Mouse (Mus musculus): ENCODE results near the gene AA467197. TPM values are rescaled to one million over a fixed set of nuclear protein-coding genes. Genes with fewer than 3 reads are reported as not detected.

Gene AA467197
- polyA plus RNA-seq, 1 experiment from 2014 or later, result 0.70 TPM

DNA sequence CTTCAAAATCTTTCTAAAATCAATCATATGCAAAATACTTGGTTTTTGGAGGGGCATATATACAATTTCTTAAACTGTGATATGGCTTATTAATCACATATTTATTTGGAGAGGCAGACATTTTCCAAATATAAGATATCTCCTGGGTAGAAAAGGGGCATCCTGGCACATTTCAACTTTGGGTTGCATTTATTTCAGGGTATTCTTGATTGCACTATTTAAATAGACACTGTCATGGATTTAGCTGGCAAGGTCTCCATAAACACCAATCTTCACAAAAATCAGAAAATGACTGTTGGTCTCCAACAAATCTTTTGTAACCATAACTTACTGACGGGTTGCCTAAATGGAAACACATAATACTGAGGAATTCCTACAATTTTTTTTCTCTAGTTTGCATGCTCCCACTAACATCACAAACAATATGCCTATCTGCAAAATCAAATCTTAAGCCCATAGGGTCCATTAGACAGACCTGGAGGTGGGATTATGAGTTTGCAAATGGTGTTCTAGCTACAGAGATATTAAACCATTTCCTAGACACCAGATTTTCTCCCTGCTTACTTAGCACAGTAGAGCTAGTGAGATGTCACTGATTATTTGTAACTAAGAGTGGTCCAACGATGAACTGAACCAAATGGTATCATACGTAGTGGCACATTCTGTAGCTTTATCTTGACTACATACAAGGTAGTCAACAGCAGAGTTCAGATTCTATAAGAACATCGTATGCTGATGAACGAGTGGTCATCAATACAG is 44.8 kb downstream of the AA467197 start:
- WGBS, result 86% methylated on average over 5 of the region's 5 CpGs
- Histone ChIP-seq H3K9me3 (peaks cover 10% of the 10 kb centered on the region), H3K4me1 (0 out of 2 replicates have a peak, but pooled peaks cover 3% of the 10 kb centered on the region), H3K27ac (no peak overlapping the region), H3K36me3 (replicated peaks) (no peaks in the 10 kb centered on the region), H3K9ac (no peak overlapping the region), H3K4me2 (no peak overlapping the region), H3K4me3 (replicated peaks) (no peak overlapping the region), H3K27me3 (no peaks in the 10 kb centered on the region)
- ATAC-seq (ENCODE audit: low FRiP score), result 0 out of 2 replicates have a peak, but pooled peaks have one; percentile 23

DNA sequence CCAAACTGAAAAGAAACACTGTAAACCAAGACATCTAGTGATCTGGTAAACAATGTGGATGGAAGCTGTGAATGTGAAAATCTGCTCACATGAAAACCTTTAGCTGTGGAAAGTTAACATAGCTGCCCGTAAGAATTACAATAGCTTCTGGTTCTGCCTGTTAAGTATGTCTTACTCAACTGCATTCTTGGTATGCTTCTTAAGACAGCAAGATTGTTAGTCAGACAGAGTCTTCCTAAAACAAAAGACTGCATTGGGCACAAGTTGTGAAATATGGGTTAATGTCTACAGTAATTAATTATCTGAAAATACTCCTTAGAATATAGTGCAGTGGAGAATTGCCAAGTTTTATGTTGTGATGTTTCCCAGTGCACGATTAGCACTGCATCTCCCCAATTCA is 45.7 kb downstream of the AA467197 start:
- peaks cover 10% of the 10 kb centered on the region for H3K9me3 ChIP-seq
- no peak for ATAC-seq (ENCODE audit: low FRiP score)
- whole genome bisulfite sequencing, result 82% methylated on average over 2 of the region's 2 CpGs

DNA sequence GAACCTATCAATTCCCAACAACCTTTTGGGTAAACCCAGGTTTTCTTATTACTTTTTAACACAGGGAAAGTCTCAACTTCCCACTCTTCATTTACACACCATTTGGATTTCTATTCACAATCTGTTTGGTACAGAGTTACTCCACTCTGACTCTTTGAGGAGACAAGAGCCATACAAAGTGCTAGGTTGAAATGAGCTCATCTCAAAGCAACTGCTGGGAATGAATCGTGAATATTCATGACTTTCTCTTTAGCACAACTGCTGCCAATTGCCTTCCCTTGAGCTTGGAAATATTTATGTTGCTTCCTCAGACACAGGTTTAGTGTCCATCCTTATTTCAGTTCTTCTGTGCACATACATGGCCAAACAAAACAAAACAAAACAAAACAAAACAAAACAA is 46.9 kb downstream of the AA467197 start:
- Histone ChIP-seq H3K9ac (no peak overlapping the region), H3K9me3 (peaks cover 10% of the 10 kb centered on the region), H3K36me3 (replicated peaks) (no peaks in the 10 kb centered on the region), H3K27me3 (no peaks in the 10 kb centered on the region), H3K27ac (no peak overlapping the region), H3K4me2 (no peak overlapping the region), H3K4me1 (0 out of 2 replicates have a peak, but pooled peaks cover 3% of the 10 kb centered on the region), H3K4me3 (replicated peaks) (no peak overlapping the region)
- ATAC-seq (ENCODE audit: low FRiP score), result no peak
- WGBS, result 80% methylated on average over 1 of the region's 1 CpGs

More for the DNA sequence above, 45.7 kb downstream of the AA467197 start:
- Histone ChIP-seq H3K4me3 (replicated peaks) (no peak overlapping the region), H3K9ac (no peak overlapping the region), H3K36me3 (replicated peaks) (no peaks in the 10 kb centered on the region), H3K27me3 (no peaks in the 10 kb centered on the region), H3K4me2 (no peak overlapping the region), H3K27ac (no peak overlapping the region), H3K4me1 (0 out of 2 replicates have a peak, but pooled peaks cover 3% of the 10 kb centered on the region)

DNA sequence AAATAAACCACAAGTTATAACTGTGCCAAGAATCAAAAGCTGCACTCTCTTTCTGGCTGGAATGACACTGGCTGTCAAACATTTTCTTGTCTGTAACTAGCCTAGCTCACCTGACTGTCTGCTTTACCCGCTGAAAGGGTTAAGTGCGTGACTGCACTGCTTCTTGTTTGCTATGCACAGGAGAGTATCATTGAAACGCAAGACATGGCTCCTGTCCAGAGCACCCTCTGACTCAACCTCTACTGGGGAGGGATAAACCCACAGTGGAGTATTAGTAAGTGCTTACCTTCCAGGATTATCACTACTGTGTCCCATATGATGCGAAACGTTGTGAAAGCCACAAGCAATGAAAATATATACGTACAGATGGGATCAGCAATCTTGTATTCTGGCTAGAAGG is 49.9 kb downstream of the AA467197 start:
- Histone ChIP-seq H3K4me2 (no peak overlapping the region), H3K36me3 (replicated peaks) (no peaks in the 10 kb centered on the region), H3K9me3 (peaks cover 6% of the 10 kb centered on the region), H3K4me1 (0 out of 2 replicates have a peak, but pooled peaks cover 3% of the 10 kb centered on the region), H3K27me3 (no peaks in the 10 kb centered on the region), H3K4me3 (replicated peaks) (no peak overlapping the region), H3K27ac (no peak overlapping the region), H3K9ac (no peak overlapping the region)
- no peak for ATAC-seq (ENCODE audit: low FRiP score)
- 83% methylated on average over 6 of the region's 6 CpGs for WGBS

MicroRNAs within 50 kb of the gene (microRNA counts, 519-probe panel; counts per million panel counts)
- not detected for microRNA mmu-miR-147

Small RNA genes within 50 kb of the gene (microRNA-seq; reads per million reads assigned to microRNA genes)
- 11.9 reads per million, percentile 29 among the genes with 10 or more reads in this experiment for gene Mir147

Other genes with a start within 250 kb of the AA467197 start
- gene Slc28a2, start 210.5 kb upstream of the AA467197 start, polyA plus RNA-seq (2016; fragmentation: Nextera tagmentation; extraction: Ambion mirVana), result not detected in 2 replicates
- not detected in 2 replicates for gene Gm14085, start 152.0 kb upstream of the AA467197 start, polyA plus RNA-seq (2016; fragmentation: Nextera tagmentation; extraction: Ambion mirVana)
- 16.8 and 17.7 TPM in 2 replicates for gene Gatm, start 25.7 kb upstream of the AA467197 start, polyA plus RNA-seq (2016; fragmentation: Nextera tagmentation; extraction: Ambion mirVana)
- 6.9 and 7.1 TPM in 2 replicates for gene Slc30a4, start 65.7 kb downstream of the AA467197 start, polyA plus RNA-seq (2016; fragmentation: Nextera tagmentation; extraction: Ambion mirVana)
- gene Bloc1s6, start 101.5 kb downstream of the AA467197 start, polyA plus RNA-seq (2016; fragmentation: Nextera tagmentation; extraction: Ambion mirVana), result 76.1 and 82.4 TPM in 2 replicates
- gene Sqor, start 128.3 kb downstream of the AA467197 start, polyA plus RNA-seq (2016; fragmentation: Nextera tagmentation; extraction: Ambion mirVana), result 1.8 and 1.9 TPM in 2 replicates

Measured in forebrain, embryonic 12.5 days (tissue).